Mouse (Mus musculus): ENCODE results near the gene Nmnat3.
"Not testable (repeated sequence)": the region's sequence is repeated elsewhere in the genome, so short reads cannot be mapped to it uniquely, and the experiment has no call there.

Nmnat3 gene

GRCm38 (mm10) chr9:98287135-98287534 is at the start of gene Nmnat3:
Gene Nmnat3, plus strand, starts transcription at chr9:98287435.
- in situ Hi-C loops (cut with MboI; ENCODE audit: low sequenced_read_pairs), result not testable (repeated sequence)

GRCm38 (mm10) chr9:98243481-98243880 is 43.8 kb upstream of the Nmnat3 start:
- in situ Hi-C loops (cut with MboI; ENCODE audit: low sequenced_read_pairs), result no loop called here

GRCm38 (mm10) chr9:98244223-98244622 is 43.0 kb upstream of the Nmnat3 start:
- in situ Hi-C loops (cut with MboI; ENCODE audit: low sequenced_read_pairs), result no loop called here

- in situ Hi-C loops (cut with MboI; ENCODE audit: low sequenced_read_pairs), result no loop called here
Observed at GRCm38 (mm10) chr9:98245226-98245625, 42.0 kb upstream of the Nmnat3 start.

GRCm38 (mm10) chr9:98246351-98246750 is 40.9 kb upstream of the Nmnat3 start:
- in situ Hi-C loops (cut with MboI; ENCODE audit: low sequenced_read_pairs), result no loop called here

GRCm38 (mm10) chr9:98260210-98260609 is 27.0 kb upstream of the Nmnat3 start:
- in situ Hi-C loops (cut with MboI; ENCODE audit: low sequenced_read_pairs), result no loop called here

GRCm38 (mm10) chr9:98261461-98262011 is 25.7 kb upstream of the Nmnat3 start:
- in situ Hi-C loops (cut with MboI; ENCODE audit: low sequenced_read_pairs), result no loop called here

- in situ Hi-C loops (cut with MboI; ENCODE audit: low sequenced_read_pairs), result no loop called here
Observed at GRCm38 (mm10) chr9:98264916-98265315, 22.3 kb upstream of the Nmnat3 start.

GRCm38 (mm10) chr9:98272734-98273133 is 14.5 kb upstream of the Nmnat3 start:
- in situ Hi-C loops (cut with MboI; ENCODE audit: low sequenced_read_pairs), result no loop called here

GRCm38 (mm10) chr9:98275080-98275479 is 12.2 kb upstream of the Nmnat3 start:
- in situ Hi-C loops (cut with MboI; ENCODE audit: low sequenced_read_pairs), result no loop called here

- in situ Hi-C loops (cut with MboI; ENCODE audit: low sequenced_read_pairs), result no loop called here
Observed at GRCm38 (mm10) chr9:98280162-98280561, 7.1 kb upstream of the Nmnat3 start.

- in situ Hi-C loops (cut with MboI; ENCODE audit: low sequenced_read_pairs), result no loop called here
Observed at GRCm38 (mm10) chr9:98285606-98286301, 1.5 kb upstream of the Nmnat3 start.

- in situ Hi-C loops (cut with MboI; ENCODE audit: low sequenced_read_pairs), result no loop called here
Observed at GRCm38 (mm10) chr9:98289665-98290064, 2.4 kb downstream of the Nmnat3 start.

- in situ Hi-C loops (cut with MboI; ENCODE audit: low sequenced_read_pairs), result no loop called here
Observed at GRCm38 (mm10) chr9:98290591-98290990, 3.4 kb downstream of the Nmnat3 start.

- in situ Hi-C loops (cut with MboI; ENCODE audit: low sequenced_read_pairs), result no loop called here
Observed at GRCm38 (mm10) chr9:98296383-98297201, 9.4 kb downstream of the Nmnat3 start.

- in situ Hi-C loops (cut with MboI; ENCODE audit: low sequenced_read_pairs), result no loop called here
Observed at GRCm38 (mm10) chr9:98297234-98297936, 10.2 kb downstream of the Nmnat3 start.

GRCm38 (mm10) chr9:98297937-98298595 is 10.8 kb downstream of the Nmnat3 start:
- in situ Hi-C loops (cut with MboI; ENCODE audit: low sequenced_read_pairs), result no loop called here

- in situ Hi-C loops (cut with MboI; ENCODE audit: low sequenced_read_pairs), result no loop called here
Observed at GRCm38 (mm10) chr9:98298761-98299160, 11.5 kb downstream of the Nmnat3 start.

GRCm38 (mm10) chr9:98299235-98299634 is 12.0 kb downstream of the Nmnat3 start:
- in situ Hi-C loops (cut with MboI; ENCODE audit: low sequenced_read_pairs), result no loop called here

- in situ Hi-C loops (cut with MboI; ENCODE audit: low sequenced_read_pairs), result no loop called here
Observed at GRCm38 (mm10) chr9:98300582-98300981, 13.3 kb downstream of the Nmnat3 start.

- in situ Hi-C loops (cut with MboI; ENCODE audit: low sequenced_read_pairs), result no loop called here
Observed at GRCm38 (mm10) chr9:98307011-98307410, 19.8 kb downstream of the Nmnat3 start.
